Mouse (Mus musculus) hindbrain, embryonic 15.5 days (tissue): Measurements from ENCODE around the gene Nipa1. TPM values are rescaled to one million over a fixed set of nuclear protein-coding genes. Genes with fewer than 3 reads are reported as not detected.
"Not testable (repeated sequence)": the region's sequence is repeated elsewhere in the genome, so short reads cannot be mapped to it uniquely, and the experiment has no call there.

ENCODE experiments used
- ATAC-seq: fragments of 200-750 bp; cut with Nextera tagmentation; 2 replicates; pipeline ENCODE4 v1.8.0; 2017; ENCODE audit warnings: low read depth, moderate number of reproducible peaks, moderate TSS enrichment; ENCODE audit not compliant: low FRiP score
- H3K27ac ChIP-seq: fragments of 300-500 bp; sonication (generic); replicated peaks from 2 replicates; pipeline ENCODE4 v1.5.1; 2015; ENCODE audit warnings: mild to moderate bottlenecking, inconsistent platforms
- H3K27me3 ChIP-seq: fragments of 300-500 bp; sonication (generic); 2 replicates; pipeline ENCODE4 v1.6.1; 2015; ENCODE audit warnings: control low read depth, inconsistent platforms
- H3K36me3 ChIP-seq: fragments of 300-500 bp; sonication (generic); 2 replicates; pipeline ENCODE4 v1.6.1; 2015; ENCODE audit warnings: control low read depth, inconsistent platforms
- H3K4me1 ChIP-seq: fragments of 300-500 bp; sonication (generic); replicated peaks from 2 replicates; pipeline ENCODE4 v1.6.1; 2015; ENCODE audit warnings: control low read depth, inconsistent platforms
- H3K4me2 ChIP-seq: fragments of 300-500 bp; sonication (generic); 2 replicates; pipeline ENCODE4 v1.6.1; 2015; ENCODE audit warnings: moderate library complexity, mild to moderate bottlenecking, inconsistent platforms
- H3K4me3 ChIP-seq: fragments of 300-500 bp; sonication (generic); 2 replicates; pipeline ENCODE4 v1.5.1; 2015; ENCODE audit warnings: mild to moderate bottlenecking, inconsistent platforms
- H3K9ac ChIP-seq: fragments of 300-500 bp; sonication (generic); 2 replicates; pipeline ENCODE4 v1.6.1; 2015; ENCODE audit warnings: inconsistent platforms
- H3K9me3 ChIP-seq: fragments of 300-500 bp; sonication (generic); 2 replicates; pipeline ENCODE4 v1.6.1; 2016; ENCODE audit warnings: control low read depth, inconsistent platforms
- WGBS: fragments of 180-500 bp; shearing (Covaris S2); methylation state at CpG from one replicate; pipeline ENCODE4 v1.1.7; 2015; 5-methylcytosine and 5-hydroxymethylcytosine counted together
- polyA plus RNA-seq: library from polyadenylated mRNA; unstranded; fragments of >200 nt; fragmentation: Nextera tagmentation; extraction: Ambion mirVana; gene quantifications from 2 replicates; pipeline ENCODE4 v1.2.1, GENCODE M21; 2015

Gene Nipa1
- polyA plus RNA-seq, 1 experiment from 2014 or later, result 29.6 TPM

DNA sequence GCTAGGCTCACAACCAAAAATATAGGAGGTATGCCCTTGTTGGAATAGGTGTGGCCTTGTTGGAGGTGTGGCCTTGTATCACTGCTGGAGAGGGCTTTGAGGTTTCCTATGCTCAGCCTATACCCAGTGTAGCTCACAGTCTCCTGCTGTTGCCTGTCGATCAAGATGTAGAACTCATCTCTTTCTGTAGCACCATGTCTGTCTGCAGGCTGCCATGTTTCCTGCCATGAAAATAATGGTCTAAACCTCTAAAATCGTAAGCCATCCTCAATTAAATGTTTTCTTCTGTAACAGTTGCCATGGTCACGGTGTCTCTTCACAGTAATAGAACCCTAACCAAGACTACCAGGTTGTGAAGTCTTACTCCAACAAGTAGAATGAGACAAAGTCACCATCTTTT, 3.8 kb upstream of the Nipa1 start:
- Histone ChIP-seq H3K9ac (no peak overlapping the region), H3K4me2 (no peak overlapping the region), H3K4me1 (peaks cover 6% of the 10 kb centered on the region; the same call in 1 of the 2 replicates), H3K36me3 (no peaks in the 10 kb centered on the region), H3K9me3 (no peaks in the 10 kb centered on the region), H3K4me3 (no peak overlapping the region), H3K27ac (no peak overlapping the region), H3K27me3 (no peaks in the 10 kb centered on the region)
- 89% methylated on average over 3 of the region's 3 CpGs for WGBS
- ATAC-seq, result no peak

DNA sequence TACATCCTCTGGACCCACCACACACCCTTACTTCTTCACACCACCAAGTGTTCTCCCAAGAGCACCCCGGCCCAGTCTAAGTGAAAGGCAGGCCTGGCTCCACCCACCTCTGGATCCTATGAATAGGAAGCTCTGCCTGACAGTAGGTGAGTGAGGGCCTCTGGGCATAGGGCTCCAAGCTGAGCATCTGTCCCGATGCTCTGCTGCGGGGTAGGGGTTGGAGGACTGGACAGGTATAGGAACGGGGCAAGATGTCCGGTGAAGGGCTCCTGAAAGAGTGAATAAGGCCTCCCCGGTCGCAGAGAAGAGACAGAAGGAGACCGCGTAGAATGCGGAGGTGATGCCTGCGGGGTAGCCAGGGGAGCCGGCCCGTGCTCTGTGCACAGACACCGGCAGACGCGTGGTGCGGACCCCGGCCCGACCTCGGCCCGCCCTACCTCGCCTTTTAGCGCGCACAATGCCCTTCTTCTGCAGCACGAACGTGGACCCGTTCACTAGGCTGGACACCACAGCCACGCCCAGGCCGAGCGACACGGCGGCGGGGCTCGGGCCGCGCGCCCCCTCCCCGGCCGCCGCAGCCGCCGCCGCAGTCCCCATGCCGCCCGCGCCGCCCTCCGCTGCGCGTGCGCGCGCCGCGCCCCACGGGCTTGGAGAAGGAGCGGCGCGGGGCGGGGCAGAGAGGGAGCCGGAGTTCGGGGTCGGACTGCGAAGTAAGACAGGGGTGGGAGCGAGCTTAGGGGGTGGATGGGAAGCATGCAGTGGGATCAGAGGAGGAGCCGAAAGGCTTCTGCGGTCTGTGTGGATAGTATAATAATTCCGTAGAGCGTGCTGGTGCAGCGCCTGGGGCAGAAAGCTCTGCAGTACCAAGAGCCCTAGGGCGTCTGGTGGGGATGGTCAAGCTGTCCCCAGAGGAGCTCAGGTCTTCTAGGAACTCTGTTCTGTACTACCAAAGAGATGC, 503 bp downstream of the Nipa1 start:
- Histone ChIP-seq H3K27ac (peak overlapping the region; percentile 89), H3K36me3 (no peaks in the 10 kb centered on the region), H3K9me3 (no peaks in the 10 kb centered on the region), H3K27me3 (no peaks in the 10 kb centered on the region), H3K4me2 (peak overlapping the region; percentile 72), H3K4me3 (peak overlapping the region; percentile 78), H3K4me1 (peaks cover 14% of the 10 kb centered on the region), H3K9ac (peak overlapping the region; percentile 85)
- WGBS, result under 1% methylated on average over 67 of the region's 71 CpGs
- peak; percentile 93 for ATAC-seq

DNA sequence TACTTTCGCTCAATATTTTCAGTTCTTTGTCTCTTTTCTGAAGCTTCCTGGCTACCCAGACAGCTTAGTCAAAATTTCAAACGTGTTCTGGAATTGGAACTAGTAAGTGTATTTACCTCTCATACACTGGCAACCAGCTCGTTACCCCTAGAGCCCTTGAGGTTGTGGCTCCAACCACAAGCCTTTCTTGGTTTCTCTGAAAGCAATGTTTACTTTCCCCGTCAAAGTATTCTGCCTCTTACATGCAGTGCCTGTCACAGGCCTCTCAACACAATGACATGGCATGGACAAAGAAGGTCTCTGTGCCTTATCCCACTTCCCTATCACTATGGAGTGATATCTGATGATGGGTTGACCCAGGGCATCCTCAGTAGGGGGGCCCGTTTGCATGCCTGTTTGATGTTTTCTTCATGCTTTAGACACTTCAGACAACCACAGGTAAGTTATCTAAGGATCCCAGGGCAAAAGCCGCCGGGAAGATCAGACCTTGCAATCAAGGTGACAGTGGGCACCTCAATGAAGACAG, 1.2 kb downstream of the Nipa1 start:
- ATAC-seq, result no peak
- Histone ChIP-seq H3K27me3 (no peaks in the 10 kb centered on the region), H3K27ac (peak overlapping the region; percentile 89), H3K4me1 (peaks cover 14% of the 10 kb centered on the region), H3K4me3 (peak overlapping the region; percentile 78), H3K4me2 (peak overlapping the region; percentile 72), H3K9me3 (no peaks in the 10 kb centered on the region), H3K9ac (peak overlapping the region; percentile 85), H3K36me3 (no peaks in the 10 kb centered on the region)
- WGBS, result 43% methylated on average over 7 of the region's 7 CpGs

DNA sequence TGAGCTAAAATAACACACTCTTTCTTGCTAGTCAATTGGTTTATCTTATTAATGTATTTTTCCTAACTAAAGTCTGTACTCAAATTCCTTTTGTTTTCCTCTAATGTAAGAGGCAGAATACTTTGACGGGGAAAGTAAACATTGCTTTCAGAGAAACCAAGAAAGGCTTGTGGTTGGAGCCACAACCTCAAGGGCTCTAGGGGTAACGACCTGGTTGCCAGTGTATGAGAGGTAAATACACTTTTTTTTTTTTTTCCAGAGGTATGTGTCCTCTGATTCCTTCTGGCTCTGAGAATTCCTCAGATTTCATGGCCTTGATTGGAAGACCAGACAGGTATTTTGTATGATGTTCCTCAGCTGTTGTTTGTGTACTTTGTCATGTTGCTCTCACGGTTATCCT, 2.0 kb downstream of the Nipa1 start:
- no peaks in the 10 kb centered on the region for H3K36me3 ChIP-seq
- no peak for ATAC-seq
- peak overlapping the region; percentile 72 for H3K4me2 ChIP-seq
- no peaks in the 10 kb centered on the region for H3K27me3 ChIP-seq
- H3K4me3 ChIP-seq, result 0 out of 2 replicates have a peak overlapping the region, but pooled peaks have one; percentile 78
- no peak overlapping the region for H3K27ac ChIP-seq
- peaks cover 14% of the 10 kb centered on the region for H3K4me1 ChIP-seq
- H3K9ac ChIP-seq, result no peak overlapping the region
- no peaks in the 10 kb centered on the region for H3K9me3 ChIP-seq
- WGBS, result 84% methylated on average over 3 of the region's 3 CpGs

DNA sequence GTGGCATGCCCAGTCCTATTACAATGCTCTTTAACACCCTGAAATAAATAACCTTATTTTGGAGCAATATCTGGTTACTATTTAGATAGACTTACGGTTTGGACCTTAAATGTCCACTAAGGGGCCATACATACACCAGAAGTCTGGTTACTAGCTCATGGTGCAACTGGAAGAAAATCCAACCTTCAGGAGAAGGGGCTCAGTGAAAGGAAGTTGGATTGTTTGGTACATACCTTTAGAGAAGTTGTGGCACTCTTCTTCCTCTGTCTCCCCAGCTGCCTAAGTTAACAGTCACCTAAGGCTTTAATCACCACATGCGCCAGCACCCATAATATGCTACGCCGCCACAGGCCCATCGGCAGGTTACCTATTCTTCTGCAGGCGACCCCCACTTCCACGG, 3.9 kb downstream of the Nipa1 start:
- Histone ChIP-seq H3K36me3 (no peaks in the 10 kb centered on the region), H3K4me1 (peaks cover 14% of the 10 kb centered on the region), H3K9me3 (no peaks in the 10 kb centered on the region), H3K27ac (no peak overlapping the region), H3K4me2 (no peak overlapping the region), H3K9ac (no peak overlapping the region), H3K4me3 (no peak overlapping the region), H3K27me3 (no peaks in the 10 kb centered on the region)
- WGBS, result 94% methylated on average over 7 of the region's 7 CpGs
- ATAC-seq, result no peak

DNA sequence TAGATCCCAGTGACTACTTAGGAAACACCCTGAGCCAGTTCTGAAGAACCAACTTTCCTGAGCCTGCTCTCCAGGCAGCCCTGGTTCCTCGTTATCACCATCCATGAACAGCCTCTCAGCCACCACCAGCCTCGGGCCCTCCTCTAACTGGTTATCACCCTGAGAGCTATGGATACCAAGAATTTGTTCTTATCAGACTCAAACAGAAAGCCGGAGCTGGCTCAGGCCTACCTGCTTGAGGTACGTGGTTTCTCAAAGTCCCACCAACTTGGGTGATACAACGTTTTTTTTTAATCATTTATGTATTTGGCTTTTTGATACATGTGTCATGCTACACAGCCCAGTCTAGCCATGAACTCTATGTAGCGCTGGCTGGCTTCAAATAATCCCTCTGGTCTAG, 4.6 kb downstream of the Nipa1 start:
- ATAC-seq, result no peak
- no peak overlapping the region for H3K4me3 ChIP-seq
- H3K9ac ChIP-seq, result no peak overlapping the region
- no peaks in the 10 kb centered on the region for H3K36me3 ChIP-seq
- H3K9me3 ChIP-seq, result no peaks in the 10 kb centered on the region
- 90% methylated on average over 6 of the region's 6 CpGs for WGBS
- H3K27me3 ChIP-seq, result no peaks in the 10 kb centered on the region
- H3K27ac ChIP-seq, result no peak overlapping the region
- peaks cover 14% of the 10 kb centered on the region for H3K4me1 ChIP-seq
- no peak overlapping the region for H3K4me2 ChIP-seq

DNA sequence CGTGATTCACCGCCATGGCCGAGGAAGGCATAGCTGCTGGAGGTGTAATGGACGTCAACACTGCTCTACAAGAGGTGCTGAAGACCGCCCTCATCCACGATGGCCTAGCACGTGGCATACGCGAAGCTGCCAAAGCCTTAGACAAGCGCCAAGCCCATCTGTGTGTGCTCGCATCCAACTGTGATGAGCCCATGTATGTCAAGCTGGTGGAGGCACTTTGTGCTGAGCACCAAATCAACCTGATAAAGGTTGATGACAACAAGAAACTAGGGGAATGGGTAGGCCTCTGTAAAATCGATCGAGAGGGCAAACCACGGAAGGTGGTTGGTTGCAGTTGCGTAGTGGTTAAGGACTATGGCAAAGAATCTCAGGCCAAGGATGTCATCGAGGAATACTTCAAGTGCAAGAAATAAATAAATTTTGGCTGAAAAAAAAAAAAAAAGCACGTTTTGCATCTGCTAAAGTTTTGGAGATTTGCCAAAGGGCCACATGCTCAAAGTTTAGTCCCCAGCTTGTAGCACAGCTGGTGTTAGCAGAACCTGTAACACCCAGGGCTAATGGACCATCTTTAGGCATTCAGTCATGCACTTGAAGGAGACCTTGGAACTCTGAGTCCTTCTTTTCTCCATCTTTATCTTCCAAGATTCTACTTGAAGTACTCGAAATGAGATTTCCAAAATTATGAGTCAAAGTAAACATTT, 5.6 kb downstream of the Nipa1 start:
- H3K27me3 ChIP-seq, H3K36me3 ChIP-seq, H3K4me3 ChIP-seq, H3K9me3 ChIP-seq, ATAC-seq, H3K9ac ChIP-seq, H3K27ac ChIP-seq, H3K4me2 ChIP-seq: not testable (repeated sequence)
- 91% methylated on average over 10 of the region's 18 CpGs for WGBS
- peaks cover 10% of the 10 kb centered on the region for H3K4me1 ChIP-seq

DNA sequence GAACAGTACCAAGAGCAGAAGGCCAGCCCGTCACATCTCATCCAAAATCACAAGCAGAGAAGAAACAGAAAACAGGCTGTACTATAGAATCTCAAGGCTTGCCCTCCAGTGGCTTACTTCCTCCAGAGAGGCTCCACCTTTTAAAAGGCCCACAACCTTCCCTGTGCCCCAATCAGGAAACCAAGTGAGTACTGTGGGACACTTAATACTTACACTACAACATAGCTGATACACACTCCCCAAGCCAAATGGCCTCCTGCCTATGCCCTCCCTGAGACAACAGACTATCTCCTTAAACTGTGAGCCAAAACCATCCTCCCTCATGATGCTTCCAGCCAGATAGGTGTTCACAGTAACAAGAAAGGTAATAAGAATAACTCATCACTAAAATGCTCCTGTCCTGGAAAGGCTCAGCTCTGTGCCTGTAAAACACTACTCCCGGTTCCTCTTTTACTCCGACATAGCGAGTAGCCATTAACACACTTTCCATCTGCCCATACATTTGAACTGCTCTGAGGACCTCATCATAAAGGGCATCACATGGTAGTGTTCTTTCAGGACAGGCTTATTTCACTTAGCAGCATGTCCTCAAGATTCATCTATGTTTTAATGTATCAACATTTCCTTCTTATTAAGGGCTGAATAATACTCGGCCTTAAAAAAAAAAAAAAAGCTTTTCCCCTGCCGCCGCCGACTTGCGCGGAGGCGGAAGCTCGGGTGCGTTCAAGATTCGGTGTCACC, 6.3 kb downstream of the Nipa1 start:
- Histone ChIP-seq H3K27ac (no peak overlapping the region), H3K9ac (no peak overlapping the region), H3K9me3 (no peaks in the 10 kb centered on the region), H3K4me2 (no peak overlapping the region), H3K4me3 (no peak overlapping the region), H3K4me1 (peaks cover 6% of the 10 kb centered on the region), H3K36me3 (no peaks in the 10 kb centered on the region), H3K27me3 (no peaks in the 10 kb centered on the region)
- 97% methylated on average over 14 of the region's 14 CpGs for WGBS
- ATAC-seq, result no peak

DNA sequence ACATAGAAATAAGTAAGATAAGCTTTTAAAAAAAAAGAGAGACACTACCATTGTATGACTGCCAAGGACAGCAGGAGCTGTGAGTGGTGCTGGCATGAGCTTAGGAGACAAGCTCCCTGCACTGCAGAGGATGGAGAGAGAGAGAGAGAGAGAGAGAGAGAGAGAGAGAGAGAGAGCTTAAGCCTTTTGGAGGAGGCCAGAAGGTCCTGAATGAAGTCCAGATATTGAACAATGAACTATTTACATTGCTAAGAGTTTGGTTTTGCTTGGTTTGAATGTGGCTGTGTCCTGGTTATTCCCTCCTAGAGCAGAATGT, 8.8 kb downstream of the Nipa1 start:
- H3K36me3 ChIP-seq, result no peaks in the 10 kb centered on the region
- no peaks in the 10 kb centered on the region for H3K4me1 ChIP-seq
- no peak overlapping the region for H3K27ac ChIP-seq
- H3K9me3 ChIP-seq, result no peaks in the 10 kb centered on the region
- ATAC-seq, result no peak
- H3K27me3 ChIP-seq, result no peaks in the 10 kb centered on the region
- H3K4me3 ChIP-seq, result no peak overlapping the region
- H3K9ac ChIP-seq, result no peak overlapping the region
- H3K4me2 ChIP-seq, result no peak overlapping the region

DNA sequence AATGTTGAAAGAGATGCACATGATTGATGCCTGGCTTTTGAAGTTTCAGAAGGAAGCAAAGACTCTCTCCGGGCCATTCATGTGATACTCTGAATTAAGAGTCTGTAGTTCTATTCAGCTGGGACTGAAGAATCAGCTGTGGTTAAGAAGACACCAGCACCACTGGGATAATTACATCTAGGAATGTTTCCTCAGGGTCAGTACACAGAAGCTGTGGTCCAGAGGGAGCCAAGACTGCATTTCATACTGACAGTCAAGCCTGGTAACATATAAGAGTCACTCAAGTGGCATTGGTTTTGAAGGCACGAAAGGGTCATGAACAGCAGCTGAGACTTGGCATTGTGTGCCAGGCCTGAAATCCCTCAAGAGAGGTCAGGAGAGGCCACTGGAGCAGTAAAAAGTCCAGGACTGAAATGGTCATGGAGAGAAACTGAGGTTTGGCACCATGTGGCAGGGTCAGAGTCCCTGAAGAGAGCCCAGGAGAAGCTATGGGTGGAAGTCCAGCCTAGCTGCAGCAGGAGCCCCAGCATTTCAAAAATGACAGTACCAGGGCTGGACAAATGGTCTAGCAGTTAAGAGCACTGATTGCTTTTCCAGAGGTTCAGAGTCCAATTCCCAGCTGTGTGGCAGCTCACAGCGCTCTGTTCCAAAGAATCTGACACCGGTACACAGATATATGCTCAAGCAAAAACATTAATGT, 9.3 kb downstream of the Nipa1 start:
- H3K27me3 ChIP-seq, result no peaks in the 10 kb centered on the region
- H3K27ac ChIP-seq, result no peak overlapping the region
- H3K9ac ChIP-seq, result no peak overlapping the region
- H3K4me2 ChIP-seq, result no peak overlapping the region
- H3K36me3 ChIP-seq, result no peaks in the 10 kb centered on the region
- no peak overlapping the region for H3K4me3 ChIP-seq
- ATAC-seq, result no peak
- H3K4me1 ChIP-seq, result no peaks in the 10 kb centered on the region
- WGBS, result 74% methylated on average over 4 of the region's 4 CpGs
- no peaks in the 10 kb centered on the region for H3K9me3 ChIP-seq

DNA sequence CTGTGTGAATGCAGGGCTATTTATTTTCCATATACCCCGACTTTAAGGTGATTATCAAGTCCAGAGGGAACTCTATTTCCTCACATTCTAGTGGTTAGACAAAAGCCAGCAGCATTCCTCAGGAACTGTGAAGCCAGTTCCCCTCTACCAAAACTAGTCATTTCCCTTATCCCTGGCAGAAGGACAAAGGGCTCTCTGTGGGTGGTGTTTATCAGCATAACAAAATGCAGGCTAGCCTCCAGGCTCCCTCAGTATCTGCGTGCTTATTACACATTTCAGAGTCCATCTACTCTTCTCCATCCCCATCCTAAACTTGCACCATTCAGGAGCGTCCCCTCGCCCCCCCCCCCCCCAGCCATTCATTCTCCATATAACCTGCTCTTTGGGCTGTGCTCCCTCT, 20.8 kb downstream of the Nipa1 start:
- under 1% methylated on average over 4 of the region's 4 CpGs for WGBS
- no peak overlapping the region for H3K27ac ChIP-seq
- no peaks in the 10 kb centered on the region for H3K27me3 ChIP-seq
- no peak for ATAC-seq
- H3K4me3 ChIP-seq, result no peak overlapping the region
- no peaks in the 10 kb centered on the region for H3K36me3 ChIP-seq
- H3K4me2 ChIP-seq, result no peak overlapping the region
- H3K9ac ChIP-seq, result no peak overlapping the region
- H3K4me1 ChIP-seq, result no peaks in the 10 kb centered on the region; the same call in 1 of the 2 replicates
- no peaks in the 10 kb centered on the region for H3K9me3 ChIP-seq
